Mouse (Mus musculus) MEL (cell line): Measurements from ENCODE around the gene Hnrnpll. TPM values are rescaled to one million over a fixed set of nuclear protein-coding genes. Genes with fewer than 3 reads are reported as not detected.

Experiments used
- DNase-seq: peaks from one replicate; pipeline ENCODE4 v3.0.0; 2011; ENCODE audit warnings: low read depth, low spot score
- H3K27ac ChIP-seq: 2 replicates; pipeline ENCODE4 v1.5.1; 2012; ENCODE audit warnings: low read depth, mild to moderate bottlenecking, control low read depth, low read length, moderate library complexity; ENCODE audit not compliant: control insufficient read depth
- H3K27me3 ChIP-seq, 2 experiments: fragments of 150-350 bp in 1 of 2; sonication (generic) in 1 of 2; 2 replicates each; pipeline ENCODE4 v1.6.1; 2012; ENCODE audit warnings: low read length in 2 of 2, mild to moderate bottlenecking in 2 of 2, improper control_type of control experiment in 1 of 2, moderate library complexity in 1 of 2; ENCODE audit not compliant: insufficient read depth in 2 of 2, control insufficient read depth in 1 of 2
- H3K36me3 ChIP-seq, 2 experiments: 2 replicates each; pipeline ENCODE4 v1.6.1; 2012 to 2014; ENCODE audit warnings: low read length in 2 of 2, improper control_type of control experiment in 1 of 2, inconsistent platforms in 1 of 2, mild to moderate bottlenecking in 1 of 2; ENCODE audit not compliant: insufficient read depth in 2 of 2, control insufficient read depth in 1 of 2
- H3K4me1 ChIP-seq, 2 experiments: fragments of 150-350 bp in 1 of 2; sonication (generic) in 1 of 2; 2 replicates each; pipeline ENCODE4 v1.6.1; 2012; ENCODE audit warnings: low read length in 2 of 2, improper control_type of control experiment in 1 of 2, mild to moderate bottlenecking in 1 of 2; ENCODE audit not compliant: insufficient read depth in 2 of 2, control insufficient read depth in 1 of 2
- H3K4me3 ChIP-seq, 2 experiments: fragments of 150-350 bp in 1 of 2; sonication (generic) in 1 of 2; 2 replicates each; pipeline ENCODE4 v1.5.1; 2012; ENCODE audit warnings: low read depth in 2 of 2, low read length in 2 of 2, mild to moderate bottlenecking in 2 of 2, moderate library complexity in 2 of 2, control low read depth in 1 of 2, improper control_type of control experiment in 1 of 2; ENCODE audit not compliant: control insufficient read depth in 1 of 2, insufficient read depth in 1 of 2
- H3K79me2 ChIP-seq: 2 replicates; pipeline ENCODE4 v1.6.1; 2012; ENCODE audit warnings: mild to moderate bottlenecking, low read length, moderate library complexity; ENCODE audit not compliant: control insufficient read depth, poor library complexity, insufficient read depth
- H3K9ac ChIP-seq: 2 replicates; pipeline ENCODE4 v1.6.1; 2012; ENCODE audit warnings: low read depth, mild to moderate bottlenecking, control low read depth, low read length, moderate library complexity; ENCODE audit not compliant: control insufficient read depth, poor library complexity, severe bottlenecking
- H3K9me3 ChIP-seq: fragments of 150-350 bp; sonication (generic); replicated peaks from 2 replicates; pipeline ENCODE4 v1.6.1; 2012; ENCODE audit warnings: mild to moderate bottlenecking, low read length, improper control_type of control experiment, moderate library complexity; ENCODE audit not compliant: insufficient read depth
- CHD1 ChIP-seq: IDR thresholded peaks from 2 replicates; pipeline ENCODE4 v1.6.1; 2012; ENCODE audit warnings: low read depth, mild to moderate bottlenecking, inconsistent platforms, low read length, improper control_type of control experiment
- CHD2 ChIP-seq: IDR thresholded peaks from 2 replicates; pipeline ENCODE4 v1.6.1; 2011; ENCODE audit warnings: low read length, improper control_type of control experiment
- EP300 ChIP-seq, 2 experiments: IDR thresholded peaks; 2 replicates each; pipeline ENCODE4 v1.6.1; 2011; ENCODE audit warnings: improper control_type of control experiment in 2 of 2, low read length in 2 of 2, low read depth in 1 of 2, mild to moderate bottlenecking in 1 of 2
- ETS1 ChIP-seq: IDR thresholded peaks from 2 replicates; pipeline ENCODE4 v1.6.1; 2012; ENCODE audit warnings: low read depth, mild to moderate bottlenecking, inconsistent platforms, low read length, improper control_type of control experiment, moderate library complexity
- GABPA ChIP-seq: IDR thresholded peaks from 2 replicates; pipeline ENCODE4 v1.6.1; 2012; ENCODE audit warnings: low read depth, mild to moderate bottlenecking, inconsistent platforms, low read length, improper control_type of control experiment, moderate library complexity
- JUND ChIP-seq: IDR thresholded peaks from 2 replicates; pipeline ENCODE4 v1.6.1; 2011; ENCODE audit warnings: low read depth, mild to moderate bottlenecking, improper control_type of control experiment, low read length
- MAFK ChIP-seq: IDR thresholded peaks from 2 replicates; pipeline ENCODE4 v1.6.1; 2011; ENCODE audit warnings: low read depth, mild to moderate bottlenecking, low read length, improper control_type of control experiment, borderline replicate concordance
- MAX ChIP-seq: IDR thresholded peaks from 2 replicates; pipeline ENCODE4 v1.6.1; 2011; ENCODE audit warnings: low read length, improper control_type of control experiment
- MAZ ChIP-seq: IDR thresholded peaks from 2 replicates; pipeline ENCODE4 v1.6.1; 2012; ENCODE audit warnings: low read depth, mild to moderate bottlenecking, inconsistent platforms, low read length, improper control_type of control experiment
- MXI1 ChIP-seq: IDR thresholded peaks from 2 replicates; pipeline ENCODE4 v1.6.1; 2011; ENCODE audit warnings: mild to moderate bottlenecking, low read depth, low read length, improper control_type of control experiment
- MYB ChIP-seq: IDR thresholded peaks from 2 replicates; pipeline ENCODE4 v1.6.1; 2011; ENCODE audit warnings: mild to moderate bottlenecking, low read depth, low read length, improper control_type of control experiment
- RAD21 ChIP-seq: IDR thresholded peaks from 2 replicates; pipeline ENCODE4 v1.6.1; 2011; ENCODE audit warnings: mild to moderate bottlenecking, low read depth, low read length, improper control_type of control experiment
- RCOR1 ChIP-seq: IDR thresholded peaks from 2 replicates; pipeline ENCODE4 v1.6.1; 2012; ENCODE audit warnings: low read depth, mild to moderate bottlenecking, inconsistent platforms, low read length, improper control_type of control experiment
- SIN3A ChIP-seq: IDR thresholded peaks from 2 replicates; pipeline ENCODE4 v1.6.1; 2012; ENCODE audit warnings: low read length, improper control_type of control experiment, inconsistent platforms
- SMC3 ChIP-seq: IDR thresholded peaks from 2 replicates; pipeline ENCODE4 v1.6.1; 2011; ENCODE audit warnings: low read depth, low read length, improper control_type of control experiment
- UBTF ChIP-seq: IDR thresholded peaks from 2 replicates; pipeline ENCODE4 v1.6.1; 2012; ENCODE audit warnings: low read depth, mild to moderate bottlenecking, inconsistent platforms, low read length, improper control_type of control experiment, moderate library complexity, borderline replicate concordance; ENCODE audit not compliant: insufficient read depth
- USF2 ChIP-seq, 2 experiments: IDR thresholded peaks; 2 replicates each; pipeline ENCODE4 v1.6.1; 2011 to 2012; ENCODE audit warnings: improper control_type of control experiment in 2 of 2, low read length in 2 of 2, borderline replicate concordance in 1 of 2, inconsistent platforms in 1 of 2, low read depth in 1 of 2, mild to moderate bottlenecking in 1 of 2; ENCODE audit not compliant: insufficient read depth in 1 of 2
- polyA plus RNA-seq, 2 experiments: library from polyadenylated mRNA; stranded (reverse) in 1 of 2; unstranded in 1 of 2; fragments of >175 nt in 1 of 2; fragments of >200 nt in 1 of 2; gene quantifications; 2 replicates each; pipeline versions ENCODE4 v1.2.1 to v1.2.4; 2012; ENCODE audit warnings: low replicate concordance in 2 of 2, low read depth in 1 of 2; ENCODE audit not compliant: insufficient read length in 2 of 2, insufficient read depth in 1 of 2, missing spikeins in 1 of 2
- total RNA-seq: library from RNA; depleted of rRNA; stranded (reverse); fragments of 300-350 nt; gene quantifications from 2 replicates; pipeline ENCODE4 v1.2.3, GENCODE M21; 2012

Gene Hnrnpll
- total and polyA plus RNA-seq, 3 experiments, result 48.7 to 142 (median 77.7) TPM

DNA sequence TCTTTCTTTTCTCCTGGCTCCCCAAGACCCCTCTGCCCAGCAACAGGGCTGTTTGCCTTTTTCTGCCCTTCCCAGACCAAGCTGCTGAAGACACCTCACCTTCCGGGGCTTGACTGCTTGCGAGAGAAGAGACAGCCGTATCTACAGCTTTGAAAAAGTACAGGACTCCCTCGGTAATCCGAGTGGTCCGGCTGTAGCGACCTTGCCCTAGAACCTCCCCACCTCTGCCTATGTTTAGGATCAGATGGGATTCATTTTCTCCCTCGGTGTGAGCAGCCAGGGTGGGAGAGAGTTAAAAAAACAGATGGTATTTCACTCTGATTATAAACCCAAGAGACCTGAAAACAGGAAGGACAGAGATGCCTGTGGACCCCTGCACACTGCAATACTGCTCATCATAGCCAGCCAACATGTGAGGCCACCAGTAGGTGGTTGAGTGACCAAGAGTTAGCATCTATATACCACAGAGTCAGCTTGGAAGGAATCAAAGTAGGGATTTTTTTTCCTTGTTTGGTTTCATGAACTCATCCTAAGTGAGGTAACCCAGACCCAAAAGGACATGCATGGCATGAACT, 79.1 kb downstream of the Hnrnpll start:
- Histone ChIP-seq H3K79me2 (no peaks in the 10 kb centered on the region), H3K4me3 (no peak overlapping the region), H3K4me1 (peaks cover 16 to 21% of the 10 kb centered on the region in 2 experiments), H3K9me3 (no peaks in the 10 kb centered on the region), H3K27ac (no peak overlapping the region), H3K9ac (no peak overlapping the region), H3K36me3 (peaks cover 0 to 7% of the 10 kb centered on the region in 2 experiments; a peak in 2 of 4 replicates), H3K27me3 (no peaks in the 10 kb centered on the region; a peak in 1 of 4 replicates)
- no peak for DNase-seq
- TF ChIP-seq CHD2, result no peak

DNA sequence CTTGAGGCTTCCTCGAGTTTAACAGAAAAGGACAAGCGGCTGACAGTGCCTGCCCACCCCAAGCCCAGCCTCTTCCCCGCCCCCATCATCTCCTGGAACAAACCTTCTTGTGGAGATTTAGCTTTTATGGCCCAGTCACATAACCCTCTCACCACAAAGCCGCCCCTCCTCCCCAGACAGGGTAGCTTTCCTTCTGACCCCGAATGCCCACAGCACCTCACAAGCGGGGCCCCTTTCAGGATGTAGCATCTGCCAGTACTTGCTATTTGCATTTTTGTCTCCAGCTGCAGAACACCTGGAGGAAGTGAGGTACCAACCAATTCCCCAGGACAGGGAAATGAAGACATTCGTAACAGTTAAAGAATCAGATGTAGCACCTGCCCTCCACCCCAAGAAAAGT, 79.6 kb downstream of the Hnrnpll start:
- no peaks in the 10 kb centered on the region for H3K9me3 ChIP-seq
- H3K9ac ChIP-seq, result no peak overlapping the region
- H3K36me3 ChIP-seq, result peaks cover 0 to 10% of the 10 kb centered on the region in 2 experiments; a peak in 2 of 4 replicates
- DNase-seq, result no peak
- TF ChIP-seq RAD21, result no peak
- TF ChIP-seq CHD1, result no peak
- TF ChIP-seq SIN3A, result no peak
- TF ChIP-seq MAX, result no peak
- TF ChIP-seq JUND, result no peak
- no peak for TF ChIP-seq UBTF
- no peak for TF ChIP-seq SMC3
- TF ChIP-seq USF2 (IDR thresholded peaks at IDR 0.05; ENCODE audit: borderline replicate concordance in 1 of 2, insufficient read depth in 1 of 2, low read depth in 1 of 2, low read length in 2 of 2), result no peak
- TF ChIP-seq EP300 (IDR thresholded peaks at IDR 0.05; ENCODE audit: low read depth in 1 of 2, low read length in 2 of 2), result no peak
- TF ChIP-seq RCOR1, result no peak
- no peaks in the 10 kb centered on the region; a peak in 1 of 4 replicates for H3K27me3 ChIP-seq
- H3K27ac ChIP-seq, result no peak overlapping the region
- no peaks in the 10 kb centered on the region for H3K79me2 ChIP-seq
- H3K4me1 ChIP-seq, result peaks cover 16 to 25% of the 10 kb centered on the region in 2 experiments
- no peak overlapping the region for H3K4me3 ChIP-seq

DNA sequence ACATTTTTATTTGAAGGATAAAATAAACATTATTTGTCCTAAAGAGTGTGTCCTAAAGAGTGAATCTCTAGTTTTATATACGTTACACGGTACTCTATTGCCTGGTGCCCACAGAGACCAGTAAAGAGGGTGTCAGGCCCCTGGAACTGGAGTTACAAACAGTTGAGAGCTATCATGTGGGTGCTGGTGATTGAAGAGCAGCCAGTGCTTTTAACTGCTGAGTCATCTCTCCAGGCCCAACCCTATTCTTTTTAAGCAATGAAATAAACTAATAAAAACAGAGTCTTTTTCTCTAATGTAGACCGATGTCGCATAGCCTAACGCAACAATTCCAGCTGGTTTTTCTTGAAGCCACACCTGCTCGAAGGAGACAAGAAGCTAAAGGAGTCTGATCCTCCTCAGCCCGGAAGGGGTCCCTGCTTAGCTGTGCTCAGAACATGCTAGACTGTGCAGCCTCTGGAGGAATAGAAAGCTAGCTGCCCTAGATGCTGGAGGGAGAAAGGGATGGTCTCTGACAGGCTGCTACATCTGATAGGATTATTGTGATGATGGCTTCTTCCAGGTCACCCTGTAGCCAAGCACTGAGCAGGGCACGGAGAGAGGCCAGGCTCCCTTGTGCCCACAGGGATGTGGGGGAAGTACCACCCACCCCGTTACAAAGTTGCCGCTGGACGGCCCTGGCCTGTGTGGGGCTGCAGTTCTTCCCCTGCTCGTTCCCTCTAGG, 80.2 kb downstream of the Hnrnpll start:
- Histone ChIP-seq H3K36me3 (peaks cover 0 to 15% of the 10 kb centered on the region in 2 experiments; a peak in 2 of 4 replicates), H3K4me3 (no peak overlapping the region), H3K27me3 (no peaks in the 10 kb centered on the region; a peak in 1 of 4 replicates), H3K79me2 (no peaks in the 10 kb centered on the region), H3K27ac (peak overlapping the region; percentile 31; the same call in 1 of the 2 replicates), H3K9ac (peak overlapping the region; percentile 20; the same call in 1 of the 2 replicates), H3K9me3 (no peaks in the 10 kb centered on the region), H3K4me1 (peaks cover 16 to 30% of the 10 kb centered on the region in 2 experiments)
- peak; percentile 63 for DNase-seq
- TF ChIP-seq GABPA (0 out of 2 replicates have a peak, but pooled peaks have one; percentile 54), MXI1 (no peak), EP300 (IDR thresholded peaks at IDR 0.05; ENCODE audit: low read depth in 1 of 2, low read length in 2 of 2) (peak; percentile 25 to 45; a peak in 1 of 4 replicates), MYB (0 out of 2 replicates have a peak, but pooled peaks have one; percentile 16), ETS1 (peak; percentile 44; the same call in 1 of the 2 replicates), MAFK (peak; percentile 81), MAZ (no peak)
